Mouse (Mus musculus) lung, postnatal 25 days (tissue): Measurements from ENCODE around the gene Car12.
"Not testable (repeated sequence)": the region's sequence is repeated elsewhere in the genome, so short reads cannot be mapped to it uniquely, and the experiment has no call there.

ENCODE experiments used
- DNase-seq: peaks from one replicate; pipeline ENCODE4 v3.0.0; 2022; ENCODE audit warnings: low spot score

Gene Car12

GRCm38 (mm10) chr9:66769275-66769674 lies 55.8 kb downstream of the Car12 start:
- peak; percentile 22 for DNase-seq

DNA sequence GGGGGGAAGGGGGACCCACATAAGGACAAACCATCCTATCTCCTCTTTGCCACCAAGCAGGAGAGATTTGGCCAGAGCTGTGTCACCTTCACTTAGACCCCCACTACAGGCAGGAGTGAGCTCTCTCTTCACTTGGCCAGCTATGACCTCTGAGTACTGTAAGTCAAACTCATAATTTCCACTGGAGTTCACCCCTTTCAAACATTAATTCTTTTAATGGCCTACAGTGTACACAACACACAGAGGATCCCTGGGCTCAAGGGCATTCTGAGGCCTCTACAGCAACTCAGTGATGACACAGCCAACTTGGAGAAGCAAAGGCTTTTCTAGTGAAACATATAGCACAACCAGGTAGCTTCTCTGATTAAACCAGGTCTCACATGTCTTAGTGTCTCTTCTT lies 57.2 kb downstream of the Car12 start:
- DNase-seq = no peak

DNA sequence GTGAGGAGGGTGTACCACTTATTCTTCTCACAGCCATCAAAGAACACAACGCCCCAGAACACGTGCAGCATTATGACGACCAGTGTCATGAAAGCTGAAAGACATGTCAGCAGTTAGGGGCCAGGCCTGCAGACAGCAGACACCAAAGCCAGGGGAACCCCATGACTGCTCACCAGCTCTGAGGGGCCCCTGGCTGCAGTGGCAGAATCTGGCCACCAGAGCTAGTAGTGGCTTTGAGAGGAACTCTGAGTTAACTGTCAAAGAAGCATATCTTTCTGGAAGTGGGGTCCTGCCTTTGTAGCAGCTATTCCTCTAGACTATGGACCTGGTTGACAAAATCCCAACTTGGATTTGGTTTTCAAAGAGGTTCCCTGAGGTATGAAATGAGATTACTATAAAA lies 71.1 kb downstream of the Car12 start:
- DNase-seq = not testable (repeated sequence)

DNA sequence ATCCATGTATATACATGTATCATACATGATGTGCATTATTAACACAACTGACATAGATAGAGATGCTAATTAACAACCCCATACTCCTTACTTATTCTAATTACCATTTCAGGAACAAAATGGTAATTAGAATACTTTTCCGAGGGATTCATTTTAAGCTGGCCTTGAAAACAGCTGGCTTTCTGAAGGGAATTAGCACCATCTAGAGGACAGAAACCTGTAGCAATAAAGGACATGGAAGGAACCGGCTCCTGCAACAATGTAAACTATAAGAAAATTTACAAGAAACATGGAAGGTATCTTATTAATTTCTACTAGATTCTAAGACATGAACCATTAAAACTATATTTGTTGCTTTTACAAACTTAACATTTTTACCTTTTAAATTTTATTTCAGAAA lies 74.3 kb downstream of the Car12 start:
- peak; percentile 43 for DNase-seq

GRCm38 (mm10) chr9:66794629-66795463 lies 81.4 kb downstream of the Car12 start:
- peak; percentile 6 for DNase-seq

- DNase-seq = peak; percentile 98
These were observed 82.2 kb downstream of the Car12 start, which contains the start of gene Aph1b for GRCm38 (mm10) chr9:66795464-66796324. Gene Aph1b, minus strand, starts transcription at chr9:66795490.

DNA sequence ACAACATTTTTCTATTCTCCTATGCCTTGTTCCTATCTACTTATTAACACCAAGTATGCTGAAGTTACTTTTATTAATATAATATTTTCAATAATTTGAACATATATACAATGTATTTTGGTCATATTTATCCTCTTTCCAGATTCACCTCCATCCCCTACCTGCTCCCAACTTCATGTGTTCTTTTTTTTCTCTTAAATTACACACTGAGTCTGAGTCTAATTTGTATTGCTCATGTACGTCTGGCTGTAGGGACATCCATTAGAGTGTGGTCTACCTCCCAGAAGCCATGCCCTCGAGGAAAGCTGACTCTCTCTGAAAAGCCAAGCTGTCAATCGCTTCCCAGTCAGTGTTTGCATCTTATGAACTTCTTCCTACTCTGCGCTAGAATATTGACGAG lies 83.3 kb downstream of the Car12 start, which contains the start of gene Gm10647:
Gm10647 (plus strand) TSS at position 301 of the 400 bp plus-strand sequence.
- DNase-seq = no peak

GRCm38 (mm10) chr9:66801947-66802346 lies 88.5 kb downstream of the Car12 start:
- no peak for DNase-seq

GRCm38 (mm10) chr9:66805951-66806350 lies 92.5 kb downstream of the Car12 start:
- DNase-seq = not testable (repeated sequence)

DNA sequence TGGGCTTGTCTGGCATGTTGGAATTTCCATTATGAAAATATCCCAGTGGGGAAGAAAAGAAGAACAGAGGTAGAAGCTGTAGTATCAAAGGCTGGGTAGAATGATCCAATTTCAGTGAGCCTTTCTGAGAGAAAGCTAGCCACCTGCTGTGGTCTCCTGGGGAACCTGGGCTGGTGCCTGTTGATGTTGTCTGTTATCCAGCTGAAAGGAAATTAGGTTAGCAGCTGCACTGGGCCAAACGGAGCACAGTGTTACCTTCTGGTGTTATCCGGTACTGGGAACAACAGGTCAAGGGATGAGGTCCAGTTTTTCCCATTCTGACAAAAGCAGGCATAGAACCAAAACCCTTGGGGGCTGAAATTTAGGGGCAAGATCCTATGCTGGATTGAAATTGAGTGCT lies 99.9 kb downstream of the Car12 start:
- no peak for DNase-seq
